In the genomic region with DNA sequence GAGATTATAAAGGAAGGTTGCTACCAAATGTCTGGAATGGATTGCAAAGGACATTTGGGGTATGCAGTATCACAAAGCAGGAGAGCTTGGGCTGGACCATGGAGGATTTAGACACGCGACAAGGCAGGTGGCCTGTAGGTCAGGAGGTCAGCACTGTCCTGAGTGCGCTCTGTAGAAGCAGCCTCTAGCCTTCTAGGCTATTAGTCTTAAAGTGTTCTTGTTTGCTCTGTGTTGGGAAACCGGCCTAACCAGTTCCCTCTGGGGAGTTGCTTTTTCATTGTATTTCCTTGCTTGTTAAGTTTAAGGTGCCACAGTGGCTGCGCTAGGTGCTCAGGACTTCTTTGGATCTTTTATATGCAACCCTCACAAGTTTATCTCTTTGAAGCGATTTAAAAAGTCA, we compare ENCODE assay signal across 15 mouse cellular contexts. TPM values are rescaled to one million over a fixed set of nuclear protein-coding genes. Genes with fewer than 3 reads are reported as not detected.
DNase-seq lines count a peak whose midpoint lies in the region; ATAC-seq lines count a peak whose summit lies in the region.
"Had no signal": no experiment of that assay in that cellular context is flagged by ENCODE, and none has a peak within 500 bp of the region (broad histone marks: within the 10 kb centered on the region; RNA-seq: fewer than 3 reads in every experiment).

No protein-coding gene starts in this region.

- H3K9ac ChIP-seq in embryonic facial prominence, embryonic 14.5 days (ENCODE audit: low read depth, low read length): no peak overlapping the region
- H3K9ac ChIP-seq in kidney, embryonic 15.5 days: no peak overlapping the region
- H3K9ac ChIP-seq in lung, embryonic 15.5 days: no peak overlapping the region
- no peak overlapping the region for H3K9ac ChIP-seq in stomach, embryonic 15.5 days
- no peak overlapping the region for H3K9ac ChIP-seq in midbrain, embryonic 14.5 days (replicated peaks; ENCODE audit: low read length)
- no peak overlapping the region for H3K9ac ChIP-seq in midbrain, embryonic 16.5 days (ENCODE audit: low read depth, low read length)
- H3K9ac ChIP-seq: heart, embryonic 15.5 days; hindbrain, embryonic 13.5 days; liver, postnatal 0 days; midbrain, embryonic 15.5 days; neural tube, embryonic 12.5 days had no signal

- no peaks in the 10 kb centered on the region; the same call in 1 of the 2 replicates for H3K27me3 ChIP-seq in embryonic facial prominence, embryonic 14.5 days (replicated peaks; ENCODE audit: control insufficient read depth, insufficient read depth, low read length)
- peaks cover 69% of the 10 kb centered on the region for H3K27me3 ChIP-seq in embryonic facial prominence, embryonic 10.5 days (replicated peaks; ENCODE audit: low read depth, poor library complexity, severe bottlenecking)
- peaks cover 29% of the 10 kb centered on the region for H3K27me3 ChIP-seq in kidney, embryonic 15.5 days
- 0 out of 2 replicates have a peak, but pooled peaks cover 4% of the 10 kb centered on the region for H3K27me3 ChIP-seq in lung, embryonic 15.5 days
- no peaks in the 10 kb centered on the region for H3K27me3 ChIP-seq in stomach, embryonic 15.5 days (replicated peaks)
- H3K27me3 ChIP-seq in midbrain, embryonic 14.5 days (ENCODE audit: control insufficient read depth, insufficient read depth, low read length): no peaks in the 10 kb centered on the region
- no peaks in the 10 kb centered on the region for H3K27me3 ChIP-seq in midbrain, embryonic 16.5 days (ENCODE audit: control insufficient read depth, insufficient read depth, low read depth, low read length)
- H3K27me3 ChIP-seq: heart, embryonic 15.5 days; hindbrain, embryonic 13.5 days; midbrain, embryonic 15.5 days; neural tube, embryonic 12.5 days had no signal

- H3K9me3 ChIP-seq in embryonic facial prominence, embryonic 14.5 days (ENCODE audit: control insufficient read depth, low read length): no peaks in the 10 kb centered on the region
- no peaks in the 10 kb centered on the region for H3K9me3 ChIP-seq in embryonic facial prominence, embryonic 10.5 days
- no peaks in the 10 kb centered on the region for H3K9me3 ChIP-seq in kidney, embryonic 15.5 days (replicated peaks)
- no peaks in the 10 kb centered on the region for H3K9me3 ChIP-seq in lung, embryonic 15.5 days
- H3K9me3 ChIP-seq in stomach, embryonic 15.5 days: no peaks in the 10 kb centered on the region
- H3K9me3 ChIP-seq in midbrain, embryonic 14.5 days (ENCODE audit: control insufficient read depth, low read length): no peaks in the 10 kb centered on the region
- no peaks in the 10 kb centered on the region for H3K9me3 ChIP-seq in midbrain, embryonic 16.5 days (replicated peaks; ENCODE audit: control insufficient read depth, low read length, poor library complexity, severe bottlenecking)
- H3K9me3 ChIP-seq: heart, embryonic 15.5 days; hindbrain, embryonic 13.5 days; midbrain, embryonic 15.5 days; neural tube, embryonic 12.5 days had no signal

- no peak overlapping the region for H3K27ac ChIP-seq in embryonic facial prominence, embryonic 14.5 days (replicated peaks; ENCODE audit: low read depth, low read length)
- no peak overlapping the region for H3K27ac ChIP-seq in embryonic facial prominence, embryonic 10.5 days (replicated peaks)
- 0 out of 2 replicates have a peak overlapping the region, but pooled peaks have one; percentile 22 for H3K27ac ChIP-seq in kidney, embryonic 15.5 days
- peak overlapping the region; percentile 63; the same call in 1 of the 2 replicates for H3K27ac ChIP-seq in lung, embryonic 15.5 days
- H3K27ac ChIP-seq in stomach, embryonic 15.5 days: peak overlapping the region; percentile 67; the same call in 1 of the 2 replicates
- H3K27ac ChIP-seq in midbrain, embryonic 14.5 days (replicated peaks; ENCODE audit: low read depth, low read length): no peak overlapping the region
- H3K27ac ChIP-seq in midbrain, embryonic 16.5 days (ENCODE audit: low read length): no peak overlapping the region
- H3K27ac ChIP-seq: heart, embryonic 15.5 days; hindbrain, embryonic 13.5 days; midbrain, embryonic 15.5 days; neural tube, embryonic 12.5 days had no signal

- DNase-seq in embryonic facial prominence, embryonic 14.5 days (ENCODE audit: low spot score): peak; percentile 47
- no peak for DNase-seq in embryonic facial prominence, embryonic 10.5 days (ENCODE audit: low spot score)
- no peak for DNase-seq in adrenal gland, adult 2 months
- DNase-seq in midbrain, embryonic 14.5 days: no peak
- DNase-seq: cerebellum, adult 9-10 months; liver, postnatal 0 days had no signal

- no peak overlapping the region for H3K4me3 ChIP-seq in embryonic facial prominence, embryonic 14.5 days (ENCODE audit: low read depth, low read length)
- H3K4me3 ChIP-seq in embryonic facial prominence, embryonic 10.5 days: no peak overlapping the region
- no peak overlapping the region for H3K4me3 ChIP-seq in kidney, embryonic 15.5 days (replicated peaks)
- no peak overlapping the region for H3K4me3 ChIP-seq in lung, embryonic 15.5 days
- H3K4me3 ChIP-seq in stomach, embryonic 15.5 days (replicated peaks): no peak overlapping the region
- no peak overlapping the region for H3K4me3 ChIP-seq in midbrain, embryonic 14.5 days (replicated peaks; ENCODE audit: low read depth, low read length)
- H3K4me3 ChIP-seq in midbrain, embryonic 16.5 days (ENCODE audit: low read depth, low read length): no peak overlapping the region
- H3K4me3 ChIP-seq: heart, embryonic 15.5 days; hindbrain, embryonic 13.5 days; midbrain, embryonic 15.5 days; neural tube, embryonic 12.5 days had no signal

- H3K4me2 ChIP-seq in embryonic facial prominence, embryonic 14.5 days (ENCODE audit: low read depth, low read length): no peak overlapping the region
- H3K4me2 ChIP-seq in kidney, embryonic 15.5 days: no peak overlapping the region
- H3K4me2 ChIP-seq in lung, embryonic 15.5 days: no peak overlapping the region
- H3K4me2 ChIP-seq in stomach, embryonic 15.5 days: no peak overlapping the region
- no peak overlapping the region for H3K4me2 ChIP-seq in midbrain, embryonic 14.5 days (ENCODE audit: low read length)
- no peak overlapping the region for H3K4me2 ChIP-seq in midbrain, embryonic 16.5 days (ENCODE audit: low read length)
- H3K4me2 ChIP-seq: heart, embryonic 15.5 days; hindbrain, embryonic 13.5 days; midbrain, embryonic 15.5 days; neural tube, embryonic 12.5 days had no signal

- peak; percentile 60; the same call in 1 of the 2 replicates for ATAC-seq in embryonic facial prominence, embryonic 14.5 days (ENCODE audit: low read depth)
- peak; percentile 60; the same call in 1 of the 2 replicates for ATAC-seq in kidney, embryonic 15.5 days (replicated peaks; ENCODE audit: low FRiP score)
- ATAC-seq in lung, embryonic 15.5 days (ENCODE audit: borderline replicate concordance, extremely low read depth, low FRiP score, low TSS enrichment): peak; percentile 19; the same call in 1 of the 2 replicates
- ATAC-seq in stomach, embryonic 15.5 days (ENCODE audit: insufficient read depth, low FRiP score, low read depth): peak; percentile 73; the same call in 1 of the 2 replicates
- no peak for ATAC-seq in midbrain, embryonic 14.5 days (ENCODE audit: low FRiP score, low TSS enrichment)
- ATAC-seq in midbrain, embryonic 16.5 days: no peak
- ATAC-seq: liver, postnatal 0 days; midbrain, embryonic 15.5 days; Patski had no signal

- WGBS in embryonic facial prominence, embryonic 14.5 days: 71% methylated on average over 6 of the region's 6 CpGs
- WGBS in embryonic facial prominence, embryonic 10.5 days: 66% methylated on average over 6 of the region's 6 CpGs
- 72% methylated on average over 6 of the region's 6 CpGs for WGBS in kidney, embryonic 15.5 days
- 51% methylated on average over 6 of the region's 6 CpGs for WGBS in lung, embryonic 15.5 days
- 55% methylated on average over 6 of the region's 6 CpGs for WGBS in stomach, embryonic 15.5 days
- 82% methylated on average over 6 of the region's 6 CpGs for WGBS in midbrain, embryonic 14.5 days
- 79% methylated on average over 6 of the region's 6 CpGs for WGBS in midbrain, embryonic 16.5 days

- H3K4me1 ChIP-seq in embryonic facial prominence, embryonic 14.5 days (ENCODE audit: control insufficient read depth, insufficient read depth, low read length): no peaks in the 10 kb centered on the region
- H3K4me1 ChIP-seq in embryonic facial prominence, embryonic 10.5 days: no peaks in the 10 kb centered on the region
- 0 out of 2 replicates have a peak, but pooled peaks cover 4% of the 10 kb centered on the region for H3K4me1 ChIP-seq in kidney, embryonic 15.5 days
- peaks cover 8% of the 10 kb centered on the region; the same call in 1 of the 2 replicates for H3K4me1 ChIP-seq in lung, embryonic 15.5 days
- H3K4me1 ChIP-seq in stomach, embryonic 15.5 days: no peaks in the 10 kb centered on the region
- no peaks in the 10 kb centered on the region for H3K4me1 ChIP-seq in midbrain, embryonic 14.5 days (ENCODE audit: control insufficient read depth, insufficient read depth, low read length)
- no peaks in the 10 kb centered on the region for H3K4me1 ChIP-seq in midbrain, embryonic 16.5 days (ENCODE audit: control insufficient read depth, insufficient read depth, low read length)
- H3K4me1 ChIP-seq: hindbrain, embryonic 13.5 days; midbrain, embryonic 15.5 days; neural tube, embryonic 12.5 days had no signal

- H3K36me3 ChIP-seq in embryonic facial prominence, embryonic 14.5 days (ENCODE audit: control insufficient read depth, insufficient read depth, low read length): 0 out of 2 replicates have a peak, but pooled peaks cover 3% of the 10 kb centered on the region
- H3K36me3 ChIP-seq in embryonic facial prominence, embryonic 10.5 days (replicated peaks): peaks cover 68% of the 10 kb centered on the region
- H3K36me3 ChIP-seq in kidney, embryonic 15.5 days: peaks cover 9% of the 10 kb centered on the region
- no peaks in the 10 kb centered on the region for H3K36me3 ChIP-seq in lung, embryonic 15.5 days
- no peaks in the 10 kb centered on the region for H3K36me3 ChIP-seq in stomach, embryonic 15.5 days
- H3K36me3 ChIP-seq in midbrain, embryonic 14.5 days (ENCODE audit: control insufficient read depth, insufficient read depth, low read length): peaks cover 18% of the 10 kb centered on the region
- H3K36me3 ChIP-seq in midbrain, embryonic 16.5 days (ENCODE audit: control insufficient read depth, insufficient read depth, low read length): no peaks in the 10 kb centered on the region
- H3K36me3 ChIP-seq: heart, embryonic 15.5 days; midbrain, embryonic 15.5 days had no signal

RNA-seq across cellular contexts. Expression of a gene that starts 34.5 kb away (rescaled TPM):
- polyA plus RNA-seq in embryonic facial prominence, embryonic 14.5 days (2014; fragmentation: Nextera tagmentation; extraction: Ambion mirVana): 4.5 and 6.2 TPM in 2 replicates
- 14.1 and 14.4 TPM in 2 replicates for polyA plus RNA-seq in embryonic facial prominence, embryonic 10.5 days (2016; fragmentation: Nextera tagmentation; extraction: Ambion mirVana)
- 4.6 and 5.0 TPM in 2 replicates for polyA plus RNA-seq in kidney, embryonic 15.5 days (2015; fragmentation: Nextera tagmentation; extraction: Ambion mirVana)
- polyA plus RNA-seq in lung, embryonic 15.5 days (2015; fragmentation: Nextera tagmentation; extraction: Ambion mirVana): 2.7 and 4.0 TPM in 2 replicates
- 3.0 and 3.8 TPM in 2 replicates for polyA plus RNA-seq in stomach, embryonic 15.5 days (2015; fragmentation: Nextera tagmentation; extraction: Ambion mirVana)
- 10 to 100 TPM; 33.3 to 48.6 TPM for total RNA-seq in adrenal gland, adult 2 months (2021)
- polyA plus RNA-seq in adrenal gland, adult 2 months (2012; rRNA removed): 7.1 TPM in 2 replicates
- 13.0 and 14.8 TPM in 2 replicates for polyA plus RNA-seq in midbrain, embryonic 14.5 days (2014; fragmentation: Nextera tagmentation; extraction: Ambion mirVana)
- 8.0 and 10.5 TPM in 2 replicates for polyA plus RNA-seq in midbrain, embryonic 16.5 days (2015; fragmentation: Nextera tagmentation; extraction: Ambion mirVana)

Comparison
In these comparisons a context has a peak if more than half of its experiments do, and no peak if none do; other contexts are left out.
1. ATAC-seq: peak in embryonic facial prominence, embryonic 14.5 days (single experiment), kidney, embryonic 15.5 days (single experiment), lung, embryonic 15.5 days (single experiment) and stomach, embryonic 15.5 days (single experiment); none in midbrain, embryonic 14.5 days (single experiment) and midbrain, embryonic 16.5 days (single experiment).
2. H3K27ac ChIP-seq: peak in kidney, embryonic 15.5 days (single experiment), lung, embryonic 15.5 days (single experiment) and stomach, embryonic 15.5 days (single experiment); none in embryonic facial prominence, embryonic 14.5 days (single experiment), embryonic facial prominence, embryonic 10.5 days (single experiment), midbrain, embryonic 14.5 days (single experiment) and midbrain, embryonic 16.5 days (single experiment).